Mouse (Mus musculus) 416B (cell line): ENCODE data around the gene Syne4.
A peak's percentile ranks its signal among the peaks of the same experiment; 100 is the strongest.

ENCODE experiments used
- DNase-seq: peaks from one replicate; pipeline ENCODE4 v3.0.0; 2011; ENCODE audit warnings: low read depth

Gene Syne4

GRCm38 (mm10) chr7:30296816-30297215 is 17.8 kb upstream of the Syne4 start:
- DNase-seq, result no peak

- no peak for DNase-seq
Measured at GRCm38 (mm10) chr7:30297266-30297665, 17.3 kb upstream of the Syne4 start.

GRCm38 (mm10) chr7:30300914-30301313 is 13.7 kb upstream of the Syne4 start:
- DNase-seq, result peak; percentile 56

- DNase-seq, result peak; percentile 66
Measured at GRCm38 (mm10) chr7:30306083-30306779, 8.4 kb upstream of the Syne4 start.

GRCm38 (mm10) chr7:30308076-30309005 is 6.3 kb upstream of the Syne4 start, which contains the start of gene Alkbh6:
Alkbh6 (plus strand) TSS chr7:30308717.
- peak; percentile 98 for DNase-seq

GRCm38 (mm10) chr7:30309395-30310129 is 5.0 kb upstream of the Syne4 start:
- DNase-seq, result no peak

GRCm38 (mm10) chr7:30310136-30310535 is 4.5 kb upstream of the Syne4 start:
- no peak for DNase-seq

- DNase-seq, result no peak
Measured at GRCm38 (mm10) chr7:30313666-30314320, 814 bp upstream of the Syne4 start.

- no peak for DNase-seq
Measured at GRCm38 (mm10) chr7:30315559-30316529, 1.2 kb downstream of the Syne4 start.

GRCm38 (mm10) chr7:30318142-30318541 is 3.5 kb downstream of the Syne4 start:
- DNase-seq, result no peak

GRCm38 (mm10) chr7:30320946-30321345 is 6.3 kb downstream of the Syne4 start:
- no peak for DNase-seq

GRCm38 (mm10) chr7:30321539-30322284 is 7.1 kb downstream of the Syne4 start, which contains the start of gene E130208F15Rik:
E130208F15Rik (plus strand) TSS chr7:30321740.
- peak; percentile 93 for DNase-seq

- DNase-seq, result peak; percentile 98
Measured at GRCm38 (mm10) chr7:30322285-30322667, 7.7 kb downstream of the Syne4 start.

GRCm38 (mm10) chr7:30322865-30323264 is 8.3 kb downstream of the Syne4 start:
- peak; percentile 78 for DNase-seq

GRCm38 (mm10) chr7:30323795-30324194 is 9.2 kb downstream of the Syne4 start, which contains the start of gene Sdhaf1:
Sdhaf1 (minus strand) TSS chr7:30323895.
- no peak for DNase-seq

- no peak for DNase-seq
Measured at GRCm38 (mm10) chr7:30324300-30324944, 9.8 kb downstream of the Syne4 start.

GRCm38 (mm10) chr7:30325364-30325763 is 10.8 kb downstream of the Syne4 start:
- peak; percentile 86 for DNase-seq

- DNase-seq, result no peak
Measured at GRCm38 (mm10) chr7:30326427-30326826, 11.8 kb downstream of the Syne4 start.

GRCm38 (mm10) chr7:30327140-30327539 is 12.5 kb downstream of the Syne4 start:
- DNase-seq, result no peak
